Mouse (Mus musculus) heart, adult 10 weeks (tissue): ENCODE results near the gene Olfr1209. TPM values are rescaled to one million over a fixed set of nuclear protein-coding genes. Genes with fewer than 3 reads are reported as not detected.

ENCODE experiments used
- polyA plus RNA-seq: library from polyadenylated mRNA; stranded (reverse); fragments of 350-450 nt; fragmentation: Illumina TruSeq; extraction: RNeasy Lipid Tissue Mini Kit (QIAGEN cat#74804); gene quantifications from one replicate; pipeline ENCODE4 v1.2.3, GENCODE M21; 2014; ENCODE audit warnings: low read depth, low replicate concordance

Olfr1209 gene
- polyA plus RNA-seq, result not detected

GRCm38 (mm10) chr2:88915057-88915456 lies at the start of gene Olfr1209:
Gene Olfr1209, minus strand, starts transcription at chr2:88915157.

GRCm38 (mm10) chr2:88953669-88954068 lies 38.7 kb upstream of the Olfr1209 start, which contains the start of gene Olfr1212:
Gene Olfr1212, plus strand, starts transcription at chr2:88953969.

GRCm38 (mm10) chr2:88938011-88938410 lies 23.1 kb upstream of the Olfr1209 start, which contains the start of gene Olfr1211:
Gene Olfr1211, minus strand, starts transcription at chr2:88938111.

GRCm38 (mm10) chr2:88902211-88902610 lies 12.7 kb downstream of the Olfr1209 start, which contains the start of gene Olfr1208:
Gene Olfr1208, minus strand, starts transcription at chr2:88902311.

GRCm38 (mm10) chr2:88862931-88863330 lies 52.0 kb downstream of the Olfr1209 start, which contains the start of gene Olfr1206:
Gene Olfr1206, plus strand, starts transcription at chr2:88863231.

Other genes starting within 250 kb of the Olfr1209 start
- not detected for gene Olfr1193, start 239.5 kb downstream of the Olfr1209 start, polyA plus RNA-seq
- gene Olfr1195, start 226.0 kb downstream of the Olfr1209 start, polyA plus RNA-seq, result not detected
- not detected for gene Olfr1196, start 210.6 kb downstream of the Olfr1209 start, polyA plus RNA-seq
- not detected for gene Olfr1197, start 182.8 kb downstream of the Olfr1209 start, polyA plus RNA-seq
- not detected for gene Olfr1198, start 163.8 kb downstream of the Olfr1209 start, polyA plus RNA-seq
- not detected for gene Olfr1199, start 154.7 kb downstream of the Olfr1209 start, polyA plus RNA-seq
- not detected for gene Olfr1200, start 144.7 kb downstream of the Olfr1209 start, polyA plus RNA-seq
- gene Olfr1201, start 122.1 kb downstream of the Olfr1209 start, polyA plus RNA-seq, result not detected
- gene Olfr1202, start 100.7 kb downstream of the Olfr1209 start, polyA plus RNA-seq, result not detected
- not detected for gene Olfr1205, start 85.4 kb downstream of the Olfr1209 start, polyA plus RNA-seq
- not detected for gene Olfr1204, start 65.9 kb downstream of the Olfr1209 start, polyA plus RNA-seq
- gene Olfr1206, start 51.9 kb downstream of the Olfr1209 start, polyA plus RNA-seq, result not detected
- gene Olfr1208, start 12.8 kb downstream of the Olfr1209 start, polyA plus RNA-seq, result not detected
- gene Olfr1211, start 23.0 kb upstream of the Olfr1209 start, polyA plus RNA-seq, result not detected
- not detected for gene Olfr1212, start 38.8 kb upstream of the Olfr1209 start, polyA plus RNA-seq
- gene Gm13762, start 65.1 kb upstream of the Olfr1209 start, polyA plus RNA-seq, result not detected
- not detected for gene Olfr1214, start 77.5 kb upstream of the Olfr1209 start, polyA plus RNA-seq
- gene Olfr1215, start 91.8 kb upstream of the Olfr1209 start, polyA plus RNA-seq, result not detected
- gene Olfr1216, start 103.2 kb upstream of the Olfr1209 start, polyA plus RNA-seq, result not detected
- gene Olfr1217, start 116.9 kb upstream of the Olfr1209 start, polyA plus RNA-seq, result not detected
- gene Olfr1218, start 146.0 kb upstream of the Olfr1209 start, polyA plus RNA-seq, result not detected
- not detected for gene Olfr1219, start 168.4 kb upstream of the Olfr1209 start, polyA plus RNA-seq
- gene Olfr1220, start 191.7 kb upstream of the Olfr1209 start, polyA plus RNA-seq, result not detected
- gene Olfr1221, start 202.1 kb upstream of the Olfr1209 start, polyA plus RNA-seq, result not detected
- not detected for gene Olfr1222, start 217.9 kb upstream of the Olfr1209 start, polyA plus RNA-seq
- not detected for gene Olfr1223, start 236.4 kb upstream of the Olfr1209 start, polyA plus RNA-seq
- gene Olfr1224-ps1, start 248.9 kb upstream of the Olfr1209 start, polyA plus RNA-seq, result not detected